Mouse (Mus musculus) ES-E14 (cell line): ENCODE data around the gene Tmem119. TPM values are rescaled to one million over a fixed set of nuclear protein-coding genes. Genes with fewer than 3 reads are reported as not detected.

Source experiments
- DNase-seq: peaks from one replicate; pipeline ENCODE4 v3.0.0-alpha.2; 2013; ENCODE audit warnings: low read depth, low spot score
- H3K27ac ChIP-seq: 2 replicates; pipeline ENCODE4 v1.5.1; 2012; ENCODE audit warnings: low read depth, mild to moderate bottlenecking, low read length, moderate library complexity, mixed read lengths; ENCODE audit not compliant: poor library complexity, insufficient read depth, severe bottlenecking
- H3K36me3 ChIP-seq: 2 replicates; pipeline ENCODE4 v1.6.1; 2012; ENCODE audit warnings: mild to moderate bottlenecking, low read length, moderate library complexity, mixed read lengths; ENCODE audit not compliant: control insufficient read depth, poor library complexity, insufficient read depth, severe bottlenecking
- H3K4me1 ChIP-seq, 2 experiments: fragments of 150-350 bp in 1 of 2; sonication (generic) in 1 of 2; 2 replicates each; pipeline ENCODE4 v1.6.1; 2012; ENCODE audit warnings: low read length in 2 of 2, mild to moderate bottlenecking in 1 of 2, mixed read lengths in 1 of 2; ENCODE audit not compliant: control insufficient read depth in 2 of 2, insufficient read depth in 2 of 2, poor library complexity in 1 of 2
- H3K4me3 ChIP-seq, 2 experiments: fragments of 150-350 bp in 1 of 2; sonication (generic) in 1 of 2; 2 replicates each; pipeline ENCODE4 v1.5.1; 2012; ENCODE audit warnings: low read length in 2 of 2, low read depth in 1 of 2, mild to moderate bottlenecking in 1 of 2, mixed read lengths in 1 of 2; ENCODE audit not compliant: insufficient read depth in 1 of 2, poor library complexity in 1 of 2, severe bottlenecking in 1 of 2
- H3K9ac ChIP-seq: 2 replicates; pipeline ENCODE4 v1.6.1; 2012; ENCODE audit warnings: low read depth, mild to moderate bottlenecking, low read length, mixed read lengths; ENCODE audit not compliant: poor library complexity, insufficient read depth, severe bottlenecking
- H3K9me3 ChIP-seq: fragments of 150-350 bp; sonication (generic); 2 replicates; pipeline ENCODE4 v1.6.1; 2012; ENCODE audit warnings: low read depth, mild to moderate bottlenecking, low read length; ENCODE audit not compliant: control insufficient read depth, insufficient read depth
- CHD2 ChIP-seq: IDR thresholded peaks from 2 replicates; pipeline ENCODE4 v1.6.1; 2014; ENCODE audit warnings: mild to moderate bottlenecking, low read depth, low read length, inconsistent platforms
- HCFC1 ChIP-seq: IDR thresholded peaks from 2 replicates; pipeline ENCODE4 v1.6.1; 2012; ENCODE audit warnings: low read length, inconsistent platforms, borderline replicate concordance; ENCODE audit not compliant: insufficient read depth
- MAFK ChIP-seq: IDR thresholded peaks from 2 replicates; pipeline ENCODE4 v1.6.1; 2014; ENCODE audit warnings: mild to moderate bottlenecking, low read depth, low read length, inconsistent platforms; ENCODE audit not compliant: insufficient read depth
- ZC3H11A ChIP-seq: IDR thresholded peaks from 2 replicates; pipeline ENCODE4 v1.6.1; 2012; ENCODE audit warnings: low read depth, mild to moderate bottlenecking, inconsistent platforms, low read length, borderline replicate concordance
- ZNF384 ChIP-seq: IDR thresholded peaks from 2 replicates; pipeline ENCODE4 v1.6.1; 2012; ENCODE audit warnings: low read depth, low read length, inconsistent platforms
- in situ Hi-C, 2 experiments: fragments of 600-800 bp; cut with MboI; formaldehyde crosslinking; loops; one replicate each; pipeline ENCODE4 v1.15.1; 2025; ENCODE audit warnings: low sequenced_read_pairs in 2 of 2, inconsistent platforms in 1 of 2; ENCODE audit not compliant: unreplicated experiment in 2 of 2
- total RNA-seq: library from RNA; depleted of rRNA; stranded (reverse); fragments of 300-350 nt; gene quantifications from 2 replicates; pipeline ENCODE4 v1.2.3, GENCODE M21; 2012

Tmem119 gene
- total RNA-seq, 1 experiment, result 7.1 TPM

DNA sequence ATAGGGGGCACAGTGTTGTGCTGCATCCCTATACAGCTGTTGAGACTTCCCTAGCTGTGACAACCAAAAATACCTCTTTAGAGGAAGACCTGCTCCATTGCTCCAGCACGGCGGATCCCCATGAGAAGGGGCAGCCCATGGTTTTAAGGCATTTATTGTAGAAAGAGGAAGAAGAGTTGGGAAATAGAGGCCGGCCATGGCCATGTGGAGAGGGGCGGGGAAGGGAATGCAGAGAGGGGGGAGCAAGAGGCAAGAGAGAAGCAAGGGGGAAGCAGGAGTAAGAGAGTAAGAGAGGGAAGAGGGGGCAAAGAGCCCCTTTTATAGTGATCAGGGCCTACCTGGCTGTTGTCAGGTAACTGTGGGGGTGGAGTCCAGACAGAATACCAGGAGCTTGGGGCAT is 9.8 kb upstream of the Tmem119 start:
- Histone ChIP-seq H3K27ac (no peak overlapping the region), H3K9me3 (no peaks in the 10 kb centered on the region)
- in situ Hi-C loops, result loop anchor here in 1 of 2 experiments (5.0 to 10.0 kb wide), 2 partner anchors 33 to 445 kb away; no protein-coding TSS in a partner anchor

DNA sequence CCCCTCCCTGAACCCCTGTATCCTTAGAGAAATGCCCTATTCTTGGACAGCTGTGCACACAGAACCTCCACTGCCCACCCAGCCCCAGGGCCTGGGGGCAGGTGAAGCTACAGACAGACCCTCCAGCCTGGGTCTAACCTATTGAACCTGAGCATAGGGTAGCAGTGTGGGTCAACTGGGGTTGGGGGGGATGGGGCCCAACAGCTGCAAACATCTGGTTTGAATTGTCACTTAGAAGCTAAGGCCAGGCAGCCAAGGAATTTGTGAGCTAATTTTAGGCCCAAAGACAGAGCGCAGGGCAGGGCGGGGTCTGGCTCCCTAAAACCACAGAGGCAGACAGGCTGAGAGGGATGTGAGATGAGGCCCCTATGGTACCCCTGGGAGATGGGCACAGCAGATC is 7.9 kb upstream of the Tmem119 start:
- DNase-seq, result no peak
- H3K4me1 ChIP-seq, result no peaks in the 10 kb centered on the region
- in situ Hi-C loops, result no loop called here
- H3K36me3 ChIP-seq, result no peaks in the 10 kb centered on the region
- H3K27ac ChIP-seq, result no peak overlapping the region
- H3K4me3 ChIP-seq, result no peak overlapping the region
- H3K9ac ChIP-seq, result no peak overlapping the region
- TF ChIP-seq ZNF384 (no peak), CHD2 (no peak), ZC3H11A (no peak), MAFK (no peak), HCFC1 (no peak)
- H3K9me3 ChIP-seq, result no peaks in the 10 kb centered on the region

More for the DNA sequence above, 9.8 kb upstream of the Tmem119 start:
- Histone ChIP-seq H3K9ac (no peak overlapping the region), H3K4me3 (no peak overlapping the region), H3K4me1 (peaks cover 0 to 13% of the 10 kb centered on the region in 2 experiments; a peak in 2 of 4 replicates), H3K36me3 (no peaks in the 10 kb centered on the region)
- DNase-seq, result no peak
- TF ChIP-seq ZNF384 (no peak), HCFC1 (no peak), CHD2 (no peak), MAFK (no peak), ZC3H11A (no peak)

GRCm38 (mm10) chr5:113807712-113808111 is 7.4 kb upstream of the Tmem119 start:
- Histone ChIP-seq H3K9ac (no peak overlapping the region), H3K4me1 (no peaks in the 10 kb centered on the region), H3K36me3 (no peaks in the 10 kb centered on the region), H3K4me3 (no peak overlapping the region), H3K27ac (no peak overlapping the region), H3K9me3 (no peaks in the 10 kb centered on the region)
- in situ Hi-C loops, result no loop called here
- no peak for TF ChIP-seq ZNF384
- TF ChIP-seq HCFC1, result no peak
- no peak for TF ChIP-seq ZC3H11A
- DNase-seq, result no peak

GRCm38 (mm10) chr5:113806414-113806813 is 6.1 kb upstream of the Tmem119 start:
- no peak overlapping the region for H3K4me3 ChIP-seq
- H3K9me3 ChIP-seq, result no peaks in the 10 kb centered on the region
- DNase-seq, result no peak
- no peaks in the 10 kb centered on the region for H3K36me3 ChIP-seq
- in situ Hi-C loops, result no loop called here
- TF ChIP-seq ZC3H11A (no peak), HCFC1 (no peak), ZNF384 (no peak), CHD2 (no peak), MAFK (no peak)
- H3K4me1 ChIP-seq, result no peaks in the 10 kb centered on the region
- no peak overlapping the region for H3K9ac ChIP-seq
- no peak overlapping the region for H3K27ac ChIP-seq

GRCm38 (mm10) chr5:113805301-113805700 is 5.0 kb upstream of the Tmem119 start:
- TF ChIP-seq MAFK, result no peak
- TF ChIP-seq ZNF384, result no peak
- no peak for TF ChIP-seq HCFC1
- no peak for TF ChIP-seq CHD2
- no peak for TF ChIP-seq ZC3H11A
- in situ Hi-C loops, result no loop called here
- H3K4me1 ChIP-seq, result peaks cover 0 to 5% of the 10 kb centered on the region in 2 experiments; a peak in 2 of 4 replicates
- no peak overlapping the region for H3K27ac ChIP-seq
- no peaks in the 10 kb centered on the region for H3K9me3 ChIP-seq
- DNase-seq, result no peak
- no peak overlapping the region for H3K9ac ChIP-seq
- H3K4me3 ChIP-seq, result no peak overlapping the region
- no peaks in the 10 kb centered on the region for H3K36me3 ChIP-seq
